21 mouse cellular contexts compared by ENCODE assay signal in the genomic region with DNA sequence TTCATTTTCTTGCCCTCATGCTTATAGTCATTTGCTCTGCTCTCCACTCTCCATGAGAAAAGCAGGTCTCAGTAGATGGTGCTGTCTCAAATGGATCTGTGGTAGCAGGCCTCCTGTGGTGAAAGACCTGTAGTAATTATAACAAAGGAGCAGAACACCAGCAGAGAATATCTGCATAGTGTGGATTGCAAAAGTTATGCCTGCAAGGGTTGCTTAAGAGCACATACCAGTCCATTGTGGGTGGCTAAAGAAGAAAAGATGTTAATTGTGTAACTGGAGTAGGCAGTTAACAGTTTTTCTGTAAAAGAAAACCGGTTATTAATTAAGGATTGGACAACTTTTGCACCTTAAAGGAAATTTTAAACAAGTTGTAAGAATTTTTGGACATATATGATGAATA.
A peak's percentile ranks its signal among the peaks of the same experiment; 100 is the strongest.
DNase-seq lines count a peak whose midpoint lies in the region; ATAC-seq lines count a peak whose summit lies in the region.
"Had no signal": no experiment of that assay in that cellular context is flagged by ENCODE, and none has a peak within 500 bp of the region (broad histone marks: within the 10 kb centered on the region; RNA-seq: fewer than 3 reads in every experiment).

No protein-coding gene starts in this region.

- no peaks in the 10 kb centered on the region for H3K9me3 ChIP-seq in heart, embryonic 10.5 days
- no peaks in the 10 kb centered on the region for H3K9me3 ChIP-seq in midbrain, embryonic 11.5 days (ENCODE audit: control insufficient read depth, low read length)
- H3K9me3 ChIP-seq in midbrain, embryonic 14.5 days (ENCODE audit: control insufficient read depth, low read length): no peaks in the 10 kb centered on the region
- H3K9me3 ChIP-seq in intestine, embryonic 16.5 days (ENCODE audit: control insufficient read depth, low read length): no peaks in the 10 kb centered on the region
- H3K9me3 ChIP-seq: forebrain, embryonic 12.5 days; limb, embryonic 13.5 days; midbrain, embryonic 13.5 days had no signal

- 8% methylated on average over 1 of the region's 1 CpGs for WGBS in heart, embryonic 10.5 days
- WGBS in midbrain, embryonic 11.5 days: 8% methylated on average over 1 of the region's 1 CpGs
- 20% methylated on average over 1 of the region's 1 CpGs for WGBS in midbrain, embryonic 14.5 days
- 16% methylated on average over 1 of the region's 1 CpGs for WGBS in intestine, embryonic 16.5 days

- DNase-seq in heart, embryonic 10.5 days (ENCODE audit: low spot score): no peak
- no peak for DNase-seq in heart, adult 11 months
- peak; percentile 84 for DNase-seq in midbrain, embryonic 11.5 days (ENCODE audit: low spot score, missing footprints)
- DNase-seq in midbrain, embryonic 14.5 days: no peak
- DNase-seq in cerebellum, postnatal 10 days: no peak
- DNase-seq: adrenal gland, postnatal 10 days; B cell, adult 2 months; cerebellum, adult 18-20 months; cerebellum, postnatal 25 days; gastrocnemius, adult 2 months; kidney, adult 2 months; right cerebral cortex, postnatal 14 days had no signal

- H3K27ac ChIP-seq in heart, embryonic 10.5 days: peak overlapping the region; percentile 86; the same call in 1 of the 2 replicates
- H3K27ac ChIP-seq in midbrain, embryonic 11.5 days (ENCODE audit: low read depth, low read length): no peak overlapping the region
- no peak overlapping the region for H3K27ac ChIP-seq in midbrain, embryonic 14.5 days (replicated peaks; ENCODE audit: low read depth, low read length)
- no peak overlapping the region for H3K27ac ChIP-seq in intestine, embryonic 16.5 days (ENCODE audit: low read length)
- H3K27ac ChIP-seq: forebrain, embryonic 12.5 days; gastrocnemius, adult 2 months; hindbrain, embryonic 14.5 days; limb, embryonic 13.5 days; liver, embryonic 14.5 days; midbrain, embryonic 13.5 days had no signal

- no peaks in the 10 kb centered on the region for H3K36me3 ChIP-seq in heart, embryonic 10.5 days
- no peaks in the 10 kb centered on the region for H3K36me3 ChIP-seq in midbrain, embryonic 11.5 days (ENCODE audit: control insufficient read depth, insufficient read depth, low read length)
- no peaks in the 10 kb centered on the region for H3K36me3 ChIP-seq in midbrain, embryonic 14.5 days (ENCODE audit: control insufficient read depth, insufficient read depth, low read length)
- H3K36me3 ChIP-seq in intestine, embryonic 16.5 days (ENCODE audit: control insufficient read depth, insufficient read depth, low read length): no peaks in the 10 kb centered on the region
- H3K36me3 ChIP-seq: forebrain, embryonic 12.5 days; limb, embryonic 13.5 days; midbrain, embryonic 13.5 days had no signal

- peaks cover 29% of the 10 kb centered on the region for H3K4me1 ChIP-seq in heart, embryonic 10.5 days
- peaks cover 7% of the 10 kb centered on the region for H3K4me1 ChIP-seq in midbrain, embryonic 11.5 days (ENCODE audit: control insufficient read depth, insufficient read depth, low read length)
- peaks cover 5% of the 10 kb centered on the region; the same call in 1 of the 2 replicates for H3K4me1 ChIP-seq in midbrain, embryonic 14.5 days (ENCODE audit: control insufficient read depth, insufficient read depth, low read length)
- H3K4me1 ChIP-seq in intestine, embryonic 16.5 days (ENCODE audit: control insufficient read depth, insufficient read depth, low read length): no peaks in the 10 kb centered on the region

- H3K9ac ChIP-seq in midbrain, embryonic 11.5 days (ENCODE audit: low read length): no peak overlapping the region
- no peak overlapping the region for H3K9ac ChIP-seq in midbrain, embryonic 14.5 days (replicated peaks; ENCODE audit: low read length)
- H3K9ac ChIP-seq in intestine, embryonic 16.5 days (ENCODE audit: low read depth, low read length): no peak overlapping the region
- H3K9ac ChIP-seq: forebrain, embryonic 12.5 days; hindbrain, embryonic 14.5 days; limb, embryonic 13.5 days; liver, embryonic 14.5 days; midbrain, embryonic 13.5 days had no signal

- no peak overlapping the region for H3K4me3 ChIP-seq in heart, embryonic 10.5 days
- H3K4me3 ChIP-seq in midbrain, embryonic 11.5 days (ENCODE audit: low read depth, low read length): no peak overlapping the region
- no peak overlapping the region for H3K4me3 ChIP-seq in midbrain, embryonic 14.5 days (replicated peaks; ENCODE audit: low read depth, low read length)
- H3K4me3 ChIP-seq in intestine, embryonic 16.5 days (ENCODE audit: low read length): no peak overlapping the region
- H3K4me3 ChIP-seq: forebrain, embryonic 12.5 days; gastrocnemius, adult 2 months; midbrain, embryonic 13.5 days had no signal

- H3K27me3 ChIP-seq in heart, embryonic 10.5 days (ENCODE audit: insufficient read depth, poor library complexity, severe bottlenecking): no peaks in the 10 kb centered on the region
- H3K27me3 ChIP-seq in midbrain, embryonic 11.5 days (ENCODE audit: control insufficient read depth, insufficient read depth, low read length): no peaks in the 10 kb centered on the region
- H3K27me3 ChIP-seq in midbrain, embryonic 14.5 days (ENCODE audit: control insufficient read depth, insufficient read depth, low read length): no peaks in the 10 kb centered on the region
- H3K27me3 ChIP-seq in intestine, embryonic 16.5 days (replicated peaks; ENCODE audit: control insufficient read depth, insufficient read depth, low read length): no peaks in the 10 kb centered on the region
- H3K27me3 ChIP-seq: CH12.LX; forebrain, embryonic 12.5 days; limb, embryonic 13.5 days; midbrain, embryonic 13.5 days had no signal

- H3K4me2 ChIP-seq in midbrain, embryonic 11.5 days: no peak overlapping the region
- no peak overlapping the region for H3K4me2 ChIP-seq in midbrain, embryonic 14.5 days (ENCODE audit: low read length)
- H3K4me2 ChIP-seq in intestine, embryonic 16.5 days (ENCODE audit: low read depth, low read length): no peak overlapping the region
- H3K4me2 ChIP-seq: midbrain, embryonic 13.5 days had no signal

- ATAC-seq in midbrain, embryonic 11.5 days (ENCODE audit: low FRiP score): peak; percentile 49; the same call in 1 of the 2 replicates
- ATAC-seq in midbrain, embryonic 14.5 days (ENCODE audit: low FRiP score, low TSS enrichment): no peak
- peak; percentile 72 for ATAC-seq in granulocyte monocyte progenitor cell, adult 5-6 weeks (replicated peaks; ENCODE audit: poor library complexity, severe bottlenecking)
- ATAC-seq in intestine, embryonic 16.5 days: no peak
- ATAC-seq: inflammation-experienced regulatory T-cells, adult 6 months had no signal

Comparison
In these comparisons a context has a peak if more than half of its experiments do, and no peak if none do; other contexts are left out.
1. ATAC-seq: peak in midbrain, embryonic 11.5 days (single experiment) and granulocyte monocyte progenitor cell, adult 5-6 weeks (single experiment); none in midbrain, embryonic 14.5 days (single experiment) and intestine, embryonic 16.5 days (single experiment).